Mouse (Mus musculus): ENCODE data around the gene Cntln.

DNA sequence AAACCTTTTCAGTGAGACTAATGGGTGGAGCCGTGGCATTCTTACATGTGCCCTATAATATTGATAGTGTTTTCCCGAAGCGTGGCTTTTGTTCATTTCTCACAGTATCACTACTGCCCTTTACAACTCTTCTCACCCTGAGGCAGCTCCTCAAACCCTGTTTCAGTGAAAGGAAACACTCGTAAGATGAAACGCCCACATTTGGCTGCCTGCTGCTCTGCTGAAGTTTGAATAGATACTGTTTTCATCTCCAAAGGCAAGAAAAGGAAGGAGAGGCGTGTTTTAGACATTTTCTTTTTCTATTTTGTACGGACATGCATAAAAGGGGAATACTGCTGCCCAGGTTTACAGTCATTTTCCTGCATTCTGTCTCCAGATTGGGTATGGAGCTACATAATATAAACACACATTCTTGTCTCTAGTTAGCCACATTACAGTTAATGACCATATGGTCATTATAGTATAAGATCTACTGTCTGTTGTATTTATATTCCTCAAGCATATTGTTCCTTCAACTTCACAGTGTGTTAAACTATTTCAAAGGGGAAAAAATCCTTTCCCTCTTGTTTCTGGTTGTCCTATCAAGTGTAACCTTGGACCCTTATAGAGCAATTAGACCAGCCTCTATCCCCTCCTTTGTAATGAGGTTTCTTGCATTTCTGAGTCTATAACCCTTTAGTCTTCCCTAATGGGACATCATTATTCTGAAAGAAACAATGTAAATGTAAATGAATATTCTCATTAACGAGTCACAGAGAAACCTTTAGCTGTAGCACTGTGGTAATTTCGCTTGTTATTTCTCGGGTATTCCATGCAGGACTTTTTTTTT lies 111.6 kb downstream of the Cntln start:
- TF ChIP-seq CTCF (IDR thresholded peaks at IDR 0.05; ENCODE audit: borderline replicate concordance, control insufficient read depth, extremely low read depth, insufficient read depth, low read length, poor library complexity) (no peak), POLR2A (IDR thresholded peaks at IDR 0.05; ENCODE audit: control insufficient read depth, extremely low read depth, insufficient read depth, low read length, poor library complexity) (no peak)

Measured in thymus, adult 2 months (tissue).